Mouse (Mus musculus) neutrophil, adult 5-6 weeks (primary cell): ENCODE data around the gene Hist1h2bb. TPM values are rescaled to one million over a fixed set of nuclear protein-coding genes. Genes with fewer than 3 reads are reported as not detected.
"Not testable (repeated sequence)": the region's sequence is repeated elsewhere in the genome, so short reads cannot be mapped to it uniquely, and the experiment has no call there.

Experiments
- ATAC-seq: fragments of 151-379, 151-347 bp; 2 replicates; pipeline ENCODE4 v1.8.0; 2017; ENCODE audit warnings: mild to moderate bottlenecking, moderate TSS enrichment; ENCODE audit not compliant: insufficient number of reproducible peaks, poor library complexity, low FRiP score, severe bottlenecking; ENCODE audit errors: extremely low read depth
- total RNA-seq: library from RNA; stranded (forward); fragments of 200-1000 nt; gene quantifications from 2 replicates; pipeline ENCODE4 v1.2.3, GENCODE M21; 2017

Gene Hist1h2bb
- 77.7 and 104 TPM in 2 replicates for total RNA-seq

DNA sequence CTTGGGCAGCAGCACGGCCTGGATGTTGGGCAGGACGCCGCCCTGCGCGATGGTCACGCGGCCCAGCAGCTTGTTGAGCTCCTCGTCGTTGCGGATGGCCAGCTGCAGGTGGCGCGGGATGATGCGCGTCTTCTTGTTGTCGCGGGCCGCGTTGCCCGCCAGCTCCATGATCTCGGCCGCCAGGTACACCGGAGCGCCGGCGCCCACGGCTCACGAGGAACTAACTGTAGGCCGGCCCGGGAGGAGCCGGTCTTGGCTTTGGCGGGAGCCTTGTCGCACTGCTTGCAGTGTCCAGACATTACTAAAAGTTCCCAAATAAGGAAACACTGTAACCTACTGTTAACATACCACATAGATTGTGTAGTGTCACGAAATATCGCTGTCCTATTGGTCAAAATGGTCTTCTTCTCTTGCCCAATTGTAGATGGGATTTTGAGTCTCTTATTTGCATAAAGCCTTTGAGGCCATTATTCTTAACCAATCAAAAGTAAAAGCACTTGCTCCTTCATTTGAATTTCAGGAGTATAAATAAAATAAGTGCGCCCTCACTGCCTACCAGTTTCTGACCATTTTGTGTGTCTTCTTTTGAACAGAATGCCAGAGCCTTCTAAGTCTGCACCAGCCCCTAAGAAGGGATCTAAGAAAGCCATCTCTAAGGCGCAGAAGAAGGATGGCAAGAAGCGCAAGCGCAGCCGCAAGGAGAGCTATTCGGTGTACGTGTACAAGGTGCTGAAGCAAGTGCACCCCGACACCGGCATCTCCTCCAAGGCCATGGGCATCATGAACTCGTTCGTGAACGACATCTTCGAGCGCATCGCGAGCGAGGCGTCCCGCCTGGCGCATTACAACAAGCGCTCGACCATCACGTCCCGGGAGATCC is at the start of gene Hist1h2bb:
Gene Hist1h2bb, plus strand, starts transcription at position 534 of the 880 bp plus-strand sequence.
- ATAC-seq: peak; percentile 89

DNA sequence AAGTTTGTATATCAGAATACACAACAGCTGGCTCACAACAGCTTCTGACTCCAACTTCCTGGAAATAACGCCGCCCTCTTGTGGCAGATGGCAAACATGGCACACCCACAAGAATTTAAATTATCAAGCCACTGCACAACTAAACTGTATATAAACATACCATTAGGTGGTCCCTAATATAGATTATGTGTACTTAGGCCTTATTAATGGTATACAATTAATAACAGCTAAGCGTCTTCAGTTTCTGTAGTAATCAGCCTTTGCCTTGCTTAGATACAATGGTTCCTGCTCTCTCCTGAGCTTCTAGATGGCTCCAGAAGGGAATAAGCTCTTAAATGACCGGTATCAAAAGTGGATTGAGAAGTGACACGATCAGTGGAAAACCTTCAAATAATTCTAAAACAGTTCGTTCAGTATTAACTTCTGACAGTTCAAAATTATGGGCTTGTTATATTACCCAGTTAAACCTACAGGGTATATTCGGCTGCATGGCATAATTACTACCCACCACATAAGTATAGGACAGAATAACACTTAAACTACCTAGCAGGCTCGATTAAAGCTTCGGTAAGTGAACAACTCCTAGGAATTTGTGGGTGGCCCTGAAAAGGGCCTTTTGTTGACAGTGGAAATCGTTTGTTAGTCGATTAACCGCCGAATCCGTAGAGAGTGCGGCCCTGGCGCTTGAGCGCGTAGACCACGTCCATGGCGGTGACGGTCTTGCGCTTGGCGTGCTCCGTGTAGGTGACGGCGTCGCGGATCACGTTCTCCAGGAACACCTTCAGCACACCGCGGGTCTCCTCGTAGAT is 48.8 kb upstream of the Hist1h2bb start:
- peak; percentile 43; the same call in 1 of the 2 replicates for ATAC-seq

DNA sequence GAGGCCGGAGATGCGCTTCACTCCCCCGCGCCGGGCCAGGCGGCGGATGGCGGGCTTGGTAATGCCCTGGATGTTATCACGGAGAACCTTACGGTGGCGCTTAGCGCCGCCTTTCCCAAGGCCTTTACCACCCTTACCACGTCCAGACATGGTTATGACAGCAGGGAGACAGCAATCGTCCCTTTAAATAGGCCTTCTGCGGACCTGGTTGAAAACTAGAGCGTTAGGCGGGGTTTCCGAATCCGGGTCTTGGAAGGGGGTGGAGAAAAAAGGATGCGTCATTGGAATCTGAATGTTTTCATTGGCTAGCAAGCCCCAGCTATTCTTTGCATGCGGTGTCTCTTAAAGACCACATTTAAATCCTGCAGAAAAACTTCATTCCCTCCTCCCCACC is 48.2 kb upstream of the Hist1h2bb start, which contains the start of gene Hist1h4c:
Gene Hist1h4c, minus strand, starts transcription at position 155 of the 394 bp plus-strand sequence.
- ATAC-seq: peak; percentile 90

DNA sequence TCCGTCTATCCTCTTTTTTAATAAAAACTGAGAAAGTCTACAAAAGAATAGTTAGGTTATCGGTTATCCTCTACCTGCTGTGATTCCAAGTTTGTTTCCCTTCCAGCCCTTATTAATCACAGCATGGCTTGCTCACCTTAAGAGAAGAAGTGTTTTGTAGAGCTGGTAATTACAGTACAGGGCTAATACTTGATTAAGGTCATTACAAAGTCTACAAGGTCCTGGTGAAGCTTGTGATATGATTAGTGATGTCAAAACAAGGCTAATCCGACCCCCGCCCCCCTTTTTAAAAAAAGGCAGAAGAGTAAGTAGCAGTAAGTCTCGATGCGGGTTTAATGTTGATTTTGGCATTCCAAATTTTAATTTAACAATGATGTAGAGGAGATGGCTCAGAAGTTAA is 47.5 kb upstream of the Hist1h2bb start:
- no peak for ATAC-seq

DNA sequence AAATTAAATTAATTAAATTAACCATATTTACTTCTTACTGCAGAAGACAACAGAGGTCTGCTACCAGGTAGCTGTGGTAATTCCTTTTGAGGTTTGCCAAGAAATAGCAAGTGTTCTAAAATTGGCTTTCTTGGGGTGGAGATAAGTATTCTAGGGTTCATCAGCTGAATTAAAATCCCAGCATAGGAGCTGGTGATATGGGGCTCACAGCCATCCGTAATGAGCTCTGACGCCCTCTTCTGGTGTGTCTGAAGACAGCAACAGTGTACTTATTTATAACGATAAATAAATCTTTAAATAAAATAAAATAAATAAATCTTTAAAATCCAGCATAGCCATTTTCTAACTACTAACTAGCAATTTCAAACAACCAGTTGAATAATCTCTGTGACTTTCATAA is 46.8 kb upstream of the Hist1h2bb start:
- no peak for ATAC-seq

DNA sequence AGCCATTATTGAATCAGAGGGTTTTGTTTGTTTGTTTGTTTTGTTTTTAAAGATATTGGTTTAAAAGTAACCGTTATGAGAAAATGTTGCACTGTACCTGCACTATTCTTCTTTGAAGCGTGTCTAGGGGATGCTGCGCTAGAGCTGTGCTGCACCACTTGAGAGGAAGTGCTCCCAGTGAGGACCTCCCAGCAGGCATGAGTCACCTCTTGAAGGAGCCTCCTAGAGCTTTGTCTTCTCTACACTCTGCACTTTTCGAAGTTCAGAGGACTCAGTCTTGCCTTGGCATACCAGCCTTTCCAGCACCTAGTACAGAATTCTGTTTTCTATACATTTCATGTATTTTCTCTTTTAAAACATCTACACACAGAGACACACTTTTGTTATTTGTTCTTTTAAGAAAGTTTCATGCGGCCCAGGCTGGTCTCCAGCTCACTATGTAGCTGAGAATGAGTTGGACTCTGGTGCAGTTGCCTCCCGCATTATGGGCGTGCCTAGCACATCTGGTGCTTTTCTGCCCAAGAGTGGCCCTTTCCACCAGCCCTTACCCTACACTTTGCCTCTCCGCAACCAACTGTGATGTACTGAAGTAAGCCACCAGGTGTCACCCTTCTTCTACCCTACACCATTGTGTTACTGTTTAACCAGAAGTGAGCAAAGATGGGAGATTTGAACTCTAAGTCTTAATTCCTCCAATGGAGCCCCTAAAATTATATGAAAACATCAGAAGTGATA is 45.6 kb upstream of the Hist1h2bb start:
- peak; percentile 77 for ATAC-seq

DNA sequence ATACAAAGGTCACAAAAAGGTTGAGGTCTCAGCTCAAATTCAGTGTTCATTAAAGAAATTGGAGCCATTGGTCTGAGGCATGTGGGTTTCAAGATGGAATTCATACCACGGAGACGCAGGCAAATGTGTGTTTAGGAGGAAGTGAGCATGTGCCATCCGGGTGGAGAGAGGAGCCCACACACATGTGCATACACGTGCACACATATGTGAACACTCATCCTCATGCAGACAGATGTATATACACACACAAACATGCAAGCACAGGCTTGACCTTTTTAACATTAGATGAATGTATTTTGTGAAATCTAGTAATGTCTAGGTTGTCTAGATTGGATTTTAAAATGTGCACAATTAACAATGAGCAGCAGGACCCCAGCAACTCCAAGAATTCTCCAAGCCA is 44.3 kb upstream of the Hist1h2bb start:
- no peak for ATAC-seq

DNA sequence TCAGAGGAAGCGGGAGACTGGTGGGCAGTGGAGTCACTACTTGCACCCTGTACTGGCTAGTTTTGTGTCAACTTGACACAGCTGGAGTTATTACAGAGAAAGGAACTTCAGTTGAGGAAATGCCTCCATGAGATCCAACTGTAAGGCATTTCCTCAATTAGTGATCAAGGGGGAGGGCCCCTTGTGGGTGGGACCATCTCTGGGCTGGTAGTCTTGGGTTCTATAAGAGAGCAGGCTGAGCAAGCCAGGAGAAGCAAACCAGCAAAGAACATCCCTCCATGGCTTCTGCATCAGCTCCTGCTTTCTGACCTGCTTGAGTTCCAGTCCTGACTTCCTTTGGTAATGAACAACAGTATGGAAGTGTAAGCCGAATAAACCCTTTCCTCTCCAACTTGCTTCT is 43.7 kb upstream of the Hist1h2bb start:
- ATAC-seq: not testable (repeated sequence)

DNA sequence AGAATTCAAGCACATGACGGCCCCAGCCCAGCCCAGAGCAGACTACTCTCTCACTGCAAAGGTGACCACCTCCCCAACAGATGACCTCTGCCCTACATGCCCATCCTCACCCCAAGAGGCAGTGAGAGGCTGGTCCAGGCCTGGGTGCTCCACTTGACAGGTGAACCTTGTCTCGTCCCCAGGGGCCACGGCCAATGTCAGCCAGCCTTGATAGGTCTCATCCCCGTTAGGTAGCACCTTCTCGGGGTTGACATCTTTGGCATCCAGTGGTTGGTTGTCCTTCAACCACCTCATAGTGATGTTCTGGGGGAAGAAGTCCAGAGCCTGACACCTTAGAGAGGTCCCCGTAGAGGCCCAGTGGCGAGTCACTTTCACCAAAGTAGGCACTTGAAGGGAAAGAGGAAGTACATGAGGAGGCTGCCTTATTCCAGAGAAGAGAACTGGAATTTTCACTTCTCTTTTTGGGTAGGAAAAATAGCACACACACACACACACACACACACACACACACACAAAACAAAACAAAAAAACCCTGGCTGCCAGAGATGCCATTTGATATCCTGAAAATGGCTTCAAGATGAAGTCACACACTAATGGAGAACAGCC is 40.7 kb upstream of the Hist1h2bb start:
- ATAC-seq: no peak

DNA sequence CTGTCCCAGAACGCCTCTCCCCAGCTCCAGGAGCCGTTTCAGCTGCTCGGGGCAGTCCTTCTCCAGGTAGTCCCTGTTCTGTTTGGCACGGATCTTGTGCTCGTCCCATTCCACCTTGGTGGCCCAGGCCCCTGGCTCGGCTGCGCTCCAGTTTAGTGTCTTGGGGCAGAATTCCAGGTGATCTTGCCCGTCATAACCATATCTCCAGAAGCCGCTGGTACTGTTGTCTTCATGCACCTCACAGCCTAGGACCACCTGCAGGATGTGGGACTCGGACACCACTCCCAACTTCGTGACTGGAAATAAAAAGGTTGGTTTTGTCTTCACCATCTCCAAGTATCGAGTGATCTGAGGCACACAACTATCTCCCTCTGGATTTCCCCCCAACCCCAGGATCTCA is 39.8 kb upstream of the Hist1h2bb start:
- ATAC-seq: no peak

DNA sequence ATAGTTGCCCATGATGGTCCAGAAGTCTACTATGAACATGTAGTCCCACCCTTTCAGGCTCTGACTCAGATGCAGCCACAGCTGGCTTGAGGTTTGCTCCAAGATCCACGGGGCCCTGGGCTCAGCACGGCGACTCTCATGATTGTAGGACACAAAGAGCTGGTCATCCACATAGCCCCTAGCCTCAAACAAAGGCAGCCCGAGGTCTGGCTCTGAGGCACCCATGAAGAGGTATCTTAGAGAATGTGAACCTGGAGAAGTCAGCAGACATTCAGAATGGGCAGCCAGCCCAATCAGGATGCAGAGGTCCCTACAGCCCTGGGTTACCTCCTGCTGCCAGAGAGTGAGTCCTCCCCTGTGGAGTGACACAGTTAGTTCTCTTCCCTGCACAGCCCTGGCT is 38.5 kb upstream of the Hist1h2bb start:
- no peak for ATAC-seq

DNA sequence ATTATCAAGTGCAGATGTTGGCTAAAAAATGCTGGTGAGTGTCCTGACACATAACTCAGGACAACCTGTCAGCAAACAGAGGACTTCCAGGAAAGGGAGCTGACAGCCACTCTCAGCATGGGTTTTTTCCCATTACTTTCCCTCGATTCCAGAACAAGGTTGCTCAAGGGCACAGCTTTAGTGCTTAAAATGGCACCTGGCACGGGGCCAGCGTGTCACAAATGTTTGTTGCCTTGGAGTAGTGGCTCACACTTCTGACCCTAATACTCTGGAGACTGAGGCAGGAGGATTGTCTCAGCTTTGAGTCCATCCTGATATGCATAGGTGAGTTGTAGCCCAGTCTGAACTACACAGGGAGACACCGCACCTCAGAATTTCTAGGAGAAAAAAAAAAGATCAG is 37.9 kb upstream of the Hist1h2bb start:
- ATAC-seq: no peak

DNA sequence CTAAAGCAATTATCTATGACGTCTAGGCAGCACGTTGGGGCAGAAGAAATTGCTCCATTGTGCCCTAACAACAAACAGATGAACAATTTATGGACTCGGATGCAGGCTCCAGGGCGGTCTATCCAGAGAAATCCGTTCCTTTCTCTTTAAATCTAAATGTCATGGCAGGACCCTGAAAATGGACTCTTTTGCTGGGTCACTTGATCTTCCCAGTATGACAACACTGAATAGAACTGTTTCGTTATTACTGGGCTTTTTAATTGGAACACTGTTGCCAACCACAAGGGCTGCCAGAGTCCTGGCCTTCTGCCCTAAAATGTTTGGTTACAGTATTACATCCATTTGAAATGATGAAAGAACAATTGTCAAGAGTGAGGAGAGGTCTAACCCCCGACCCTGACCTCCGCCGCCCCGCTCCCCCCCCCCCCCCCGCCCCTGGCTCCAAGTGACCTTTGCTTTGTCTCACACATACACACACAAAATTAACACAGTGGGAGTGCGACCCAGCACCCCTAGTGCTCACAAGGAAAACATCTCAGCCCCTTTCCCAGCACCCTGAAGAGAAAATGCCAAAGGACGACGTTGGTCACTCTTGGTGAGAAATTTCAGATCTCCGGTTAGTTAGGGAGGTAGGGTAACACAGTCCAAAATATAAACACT is 36.7 kb upstream of the Hist1h2bb start:
- ATAC-seq: peak; percentile 9; the same call in 1 of the 2 replicates

DNA sequence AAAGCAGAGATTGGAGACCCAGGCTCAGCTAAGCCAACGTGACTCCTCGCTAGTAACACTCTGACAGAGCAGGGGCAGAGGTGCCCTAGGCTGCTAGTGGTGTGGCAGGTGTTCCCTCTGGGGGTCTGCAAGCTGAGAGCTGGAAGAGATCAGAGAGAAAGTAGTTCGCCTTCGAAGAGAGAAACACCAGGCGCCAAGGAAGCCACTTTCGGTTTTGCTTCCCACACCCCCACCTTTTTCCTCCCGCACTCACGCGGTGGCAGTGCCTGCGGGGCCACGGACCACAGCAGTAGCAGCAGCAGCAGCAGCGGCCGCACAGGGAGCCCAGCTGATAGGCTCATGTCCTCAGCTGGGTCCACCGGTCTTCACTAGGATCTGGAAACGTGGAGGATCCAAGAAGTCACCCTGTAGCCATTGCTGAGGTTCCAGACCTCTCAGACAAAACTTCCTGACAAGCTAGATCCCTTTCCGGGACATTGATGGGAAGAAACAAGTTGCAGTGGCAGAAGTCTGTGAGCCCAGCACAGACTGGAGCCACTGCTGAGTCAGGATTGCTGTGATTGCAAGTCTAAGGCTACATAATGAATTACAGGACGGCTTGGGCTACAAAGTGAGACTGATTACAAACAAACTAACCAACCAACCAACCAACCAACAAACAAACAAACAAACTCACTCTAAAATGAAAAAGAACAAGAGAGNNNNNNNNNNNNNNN is 36.0 kb upstream of the Hist1h2bb start, which contains the start of gene Hfe:
Gene Hfe, minus strand, starts transcription at position 481 of the 716 bp plus-strand sequence.
- peak; percentile 75 for ATAC-seq

DNA sequence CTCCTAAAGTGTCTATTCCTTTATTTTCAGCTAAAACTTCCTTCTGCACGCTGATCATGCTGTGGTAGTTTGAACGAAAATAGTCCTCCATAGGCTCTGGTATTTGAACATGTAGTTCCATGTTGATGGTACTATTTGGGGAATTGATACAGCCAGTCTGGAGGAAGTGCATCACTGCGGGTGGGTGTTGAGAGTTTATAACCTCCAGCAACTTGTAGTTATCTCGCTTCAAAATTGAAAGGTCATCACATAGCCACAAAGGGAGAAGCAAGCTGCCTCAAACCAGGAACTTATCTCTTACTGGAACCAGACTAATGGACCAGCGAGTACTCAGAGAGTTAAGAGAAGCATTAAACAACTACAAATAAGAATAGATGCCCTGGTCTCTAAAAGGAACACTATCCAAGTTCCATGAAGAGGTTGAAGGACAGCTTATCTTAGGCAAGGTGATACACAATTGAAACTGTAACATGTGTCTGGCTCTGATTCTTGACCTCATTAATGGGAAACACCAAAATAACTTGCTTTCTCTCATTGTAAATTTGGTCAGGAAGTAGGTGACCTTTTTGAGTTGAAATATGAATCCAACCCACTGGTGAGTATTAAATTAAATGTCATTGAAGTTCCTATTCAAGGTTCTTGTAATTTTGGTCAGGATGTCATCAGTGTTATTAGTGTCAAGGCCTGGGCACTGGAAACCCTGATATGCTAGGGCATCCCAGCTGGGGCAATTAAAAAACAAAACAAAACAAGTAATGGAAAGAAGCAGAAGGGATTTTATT is 30.1 kb upstream of the Hist1h2bb start:
- ATAC-seq: no peak

DNA sequence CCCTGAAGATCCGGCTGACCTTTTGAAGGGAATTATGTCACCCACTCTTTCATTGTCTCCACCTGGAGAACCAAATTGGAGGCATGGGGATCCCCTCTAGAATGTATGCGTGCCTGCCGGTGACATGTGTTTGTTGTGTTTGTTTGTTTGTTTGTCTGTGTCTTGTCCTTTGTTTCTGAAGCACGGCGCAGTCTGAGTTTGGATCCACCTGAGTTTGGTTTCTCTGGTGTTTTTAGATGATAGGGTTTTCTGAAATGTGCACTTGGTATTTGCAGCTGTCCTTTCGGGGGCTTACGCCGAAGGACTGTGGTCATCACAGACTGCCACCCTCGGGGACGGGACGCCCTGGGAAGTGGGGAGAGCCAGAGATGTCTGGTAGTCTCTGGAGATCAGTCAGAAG is 29.4 kb upstream of the Hist1h2bb start:
- ATAC-seq: no peak
